Mouse (Mus musculus): ENCODE results near the gene Sema7a. TPM values are rescaled to one million over a fixed set of nuclear protein-coding genes. Genes with fewer than 3 reads are reported as not detected.

Gene Sema7a
- polyA plus RNA-seq, 1 experiment from 2014 or later, result 1.6 TPM

GRCm38 (mm10) chr9:57935683-57936437 is 4.1 kb upstream of the Sema7a start:
- H3K36me3 ChIP-seq (ENCODE audit: control insufficient read depth, insufficient read depth, low read length), result no peaks in the 10 kb centered on the region
- 26% methylated on average over 6 of the region's 6 CpGs for WGBS
- H3K27me3 ChIP-seq (ENCODE audit: control insufficient read depth, insufficient read depth, low read depth, low read length), result no peaks in the 10 kb centered on the region
- no peak overlapping the region for H3K4me2 ChIP-seq (ENCODE audit: low read length)
- H3K9me3 ChIP-seq (replicated peaks; ENCODE audit: control insufficient read depth, low read length, poor library complexity, severe bottlenecking), result no peaks in the 10 kb centered on the region
- ATAC-seq, result no peak
- H3K4me1 ChIP-seq (ENCODE audit: control insufficient read depth, insufficient read depth, low read length), result peaks cover 6% of the 10 kb centered on the region
- no peak overlapping the region for H3K4me3 ChIP-seq (ENCODE audit: low read depth, low read length)
- no peak overlapping the region for H3K27ac ChIP-seq (ENCODE audit: low read length)
- no peak overlapping the region for H3K9ac ChIP-seq (ENCODE audit: low read depth, low read length)

GRCm38 (mm10) chr9:57937171-57937570 is 2.7 kb upstream of the Sema7a start:
- H3K9me3 ChIP-seq (replicated peaks; ENCODE audit: control insufficient read depth, low read length, poor library complexity, severe bottlenecking), result no peaks in the 10 kb centered on the region
- H3K36me3 ChIP-seq (ENCODE audit: control insufficient read depth, insufficient read depth, low read length), result no peaks in the 10 kb centered on the region
- no peak overlapping the region for H3K4me3 ChIP-seq (ENCODE audit: low read depth, low read length)
- WGBS, result 82% methylated on average over 4 of the region's 4 CpGs
- no peak for ATAC-seq
- no peak overlapping the region for H3K27ac ChIP-seq (ENCODE audit: low read length)
- no peak overlapping the region for H3K4me2 ChIP-seq (ENCODE audit: low read length)
- no peaks in the 10 kb centered on the region for H3K27me3 ChIP-seq (ENCODE audit: control insufficient read depth, insufficient read depth, low read depth, low read length)
- peaks cover 16% of the 10 kb centered on the region for H3K4me1 ChIP-seq (ENCODE audit: control insufficient read depth, insufficient read depth, low read length)
- H3K9ac ChIP-seq (ENCODE audit: low read depth, low read length), result no peak overlapping the region

- Histone ChIP-seq H3K4me1 (ENCODE audit: control insufficient read depth, insufficient read depth, low read length) (peaks cover 18% of the 10 kb centered on the region), H3K27ac (ENCODE audit: low read length) (no peak overlapping the region), H3K9me3 (replicated peaks; ENCODE audit: control insufficient read depth, low read length, poor library complexity, severe bottlenecking) (no peaks in the 10 kb centered on the region), H3K9ac (ENCODE audit: low read depth, low read length) (no peak overlapping the region), H3K27me3 (ENCODE audit: control insufficient read depth, insufficient read depth, low read depth, low read length) (no peaks in the 10 kb centered on the region), H3K4me3 (ENCODE audit: low read depth, low read length) (no peak overlapping the region), H3K4me2 (ENCODE audit: low read length) (no peak overlapping the region), H3K36me3 (ENCODE audit: control insufficient read depth, insufficient read depth, low read length) (no peaks in the 10 kb centered on the region)
- ATAC-seq, result no peak
- 53% methylated on average over 6 of the region's 6 CpGs for WGBS
These were observed 2.3 kb upstream of the Sema7a start for GRCm38 (mm10) chr9:57937651-57938050.

- no peaks in the 10 kb centered on the region for H3K9me3 ChIP-seq (replicated peaks; ENCODE audit: control insufficient read depth, low read length, poor library complexity, severe bottlenecking)
- H3K27ac ChIP-seq (ENCODE audit: low read length), result no peak overlapping the region
- no peak overlapping the region for H3K4me3 ChIP-seq (ENCODE audit: low read depth, low read length)
- no peaks in the 10 kb centered on the region for H3K36me3 ChIP-seq (ENCODE audit: control insufficient read depth, insufficient read depth, low read length)
- 77% methylated on average over 5 of the region's 5 CpGs for WGBS
- ATAC-seq, result no peak
- H3K4me1 ChIP-seq (ENCODE audit: control insufficient read depth, insufficient read depth, low read length), result peaks cover 18% of the 10 kb centered on the region
- H3K27me3 ChIP-seq (ENCODE audit: control insufficient read depth, insufficient read depth, low read depth, low read length), result no peaks in the 10 kb centered on the region
- H3K9ac ChIP-seq (ENCODE audit: low read depth, low read length), result 0 out of 2 replicates have a peak overlapping the region, but pooled peaks have one; percentile 90
- no peak overlapping the region for H3K4me2 ChIP-seq (ENCODE audit: low read length)
These were observed 1.5 kb upstream of the Sema7a start for GRCm38 (mm10) chr9:57938225-57939055.

GRCm38 (mm10) chr9:57940349-57940794 is 460 bp downstream of the Sema7a start:
- peak overlapping the region; percentile 90 for H3K9ac ChIP-seq (ENCODE audit: low read depth, low read length)
- H3K36me3 ChIP-seq (ENCODE audit: control insufficient read depth, insufficient read depth, low read length), result no peaks in the 10 kb centered on the region
- H3K4me2 ChIP-seq (ENCODE audit: low read length), result peak overlapping the region; percentile 85
- no peaks in the 10 kb centered on the region for H3K9me3 ChIP-seq (replicated peaks; ENCODE audit: control insufficient read depth, low read length, poor library complexity, severe bottlenecking)
- no peaks in the 10 kb centered on the region for H3K27me3 ChIP-seq (ENCODE audit: control insufficient read depth, insufficient read depth, low read depth, low read length)
- H3K27ac ChIP-seq (ENCODE audit: low read length), result peak overlapping the region; percentile 91
- 0% methylated on average over 38 of the region's 44 CpGs for WGBS
- H3K4me1 ChIP-seq (ENCODE audit: control insufficient read depth, insufficient read depth, low read length), result peaks cover 18% of the 10 kb centered on the region
- peak overlapping the region; percentile 78 for H3K4me3 ChIP-seq (ENCODE audit: low read depth, low read length)
- peak; percentile 75 for ATAC-seq

- no peaks in the 10 kb centered on the region for H3K27me3 ChIP-seq (ENCODE audit: control insufficient read depth, insufficient read depth, low read depth, low read length)
- peak overlapping the region; percentile 78 for H3K4me3 ChIP-seq (ENCODE audit: low read depth, low read length)
- peaks cover 22% of the 10 kb centered on the region for H3K4me1 ChIP-seq (ENCODE audit: control insufficient read depth, insufficient read depth, low read length)
- ATAC-seq, result peak; percentile 21
- WGBS, result 5% methylated on average over 27 of the region's 28 CpGs
- H3K9ac ChIP-seq (ENCODE audit: low read depth, low read length), result peak overlapping the region; percentile 90
- H3K4me2 ChIP-seq (ENCODE audit: low read length), result peak overlapping the region; percentile 85
- no peaks in the 10 kb centered on the region for H3K36me3 ChIP-seq (ENCODE audit: control insufficient read depth, insufficient read depth, low read length)
- peak overlapping the region; percentile 91 for H3K27ac ChIP-seq (ENCODE audit: low read length)
- H3K9me3 ChIP-seq (replicated peaks; ENCODE audit: control insufficient read depth, low read length, poor library complexity, severe bottlenecking), result no peaks in the 10 kb centered on the region
These were observed 1.1 kb downstream of the Sema7a start for GRCm38 (mm10) chr9:57940861-57941638.

- H3K9ac ChIP-seq (ENCODE audit: low read depth, low read length), result no peak overlapping the region
- H3K4me2 ChIP-seq (ENCODE audit: low read length), result peak overlapping the region; percentile 85
- H3K9me3 ChIP-seq (replicated peaks; ENCODE audit: control insufficient read depth, low read length, poor library complexity, severe bottlenecking), result no peaks in the 10 kb centered on the region
- WGBS, result 43% methylated on average over 2 of the region's 2 CpGs
- no peak for ATAC-seq
- no peak overlapping the region for H3K27ac ChIP-seq (ENCODE audit: low read length)
- peak overlapping the region; percentile 78; the same call in 1 of the 2 replicates for H3K4me3 ChIP-seq (ENCODE audit: low read depth, low read length)
- H3K4me1 ChIP-seq (ENCODE audit: control insufficient read depth, insufficient read depth, low read length), result peaks cover 22% of the 10 kb centered on the region
- H3K27me3 ChIP-seq (ENCODE audit: control insufficient read depth, insufficient read depth, low read depth, low read length), result no peaks in the 10 kb centered on the region
- H3K36me3 ChIP-seq (ENCODE audit: control insufficient read depth, insufficient read depth, low read length), result no peaks in the 10 kb centered on the region
These were observed 2.1 kb downstream of the Sema7a start for GRCm38 (mm10) chr9:57942039-57942438.

- Histone ChIP-seq H3K4me3 (ENCODE audit: low read depth, low read length) (no peak overlapping the region), H3K9me3 (replicated peaks; ENCODE audit: control insufficient read depth, low read length, poor library complexity, severe bottlenecking) (no peaks in the 10 kb centered on the region), H3K36me3 (ENCODE audit: control insufficient read depth, insufficient read depth, low read length) (no peaks in the 10 kb centered on the region), H3K27ac (ENCODE audit: low read length) (no peak overlapping the region), H3K4me2 (ENCODE audit: low read length) (no peak overlapping the region), H3K27me3 (ENCODE audit: control insufficient read depth, insufficient read depth, low read depth, low read length) (no peaks in the 10 kb centered on the region), H3K4me1 (ENCODE audit: control insufficient read depth, insufficient read depth, low read length) (peaks cover 22% of the 10 kb centered on the region), H3K9ac (ENCODE audit: low read depth, low read length) (no peak overlapping the region)
- ATAC-seq, result no peak
- WGBS, result 27% methylated on average over 2 of the region's 2 CpGs
These were observed 3.2 kb downstream of the Sema7a start for GRCm38 (mm10) chr9:57943067-57943466.
